ENCODE assay signal across 19 mouse cellular contexts in the genomic region with DNA sequence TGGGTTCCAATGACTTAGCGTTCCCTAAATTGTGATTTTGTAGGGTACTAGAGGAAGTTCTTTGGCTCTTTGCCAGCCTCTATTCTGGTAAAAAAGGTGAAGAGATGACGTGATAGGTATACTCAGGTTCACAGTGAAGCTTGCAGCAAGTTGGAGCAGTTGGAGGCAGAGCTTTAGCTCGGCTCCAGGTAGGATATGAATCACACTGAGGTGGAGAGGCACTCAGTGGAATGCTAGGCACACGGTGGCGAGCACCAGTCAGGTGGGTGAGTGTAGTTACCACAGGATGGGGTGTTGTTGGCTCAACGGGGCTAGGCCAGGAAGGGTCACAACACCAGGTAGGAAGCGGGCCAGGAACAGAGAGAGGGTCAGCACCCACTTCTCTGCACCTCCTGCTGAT. TPM values are rescaled to one million over a fixed set of nuclear protein-coding genes. Genes with fewer than 3 reads are reported as not detected.
"Had no signal": no experiment of that assay in that cellular context is flagged by ENCODE, and none has a peak within 500 bp of the region (broad histone marks: within the 10 kb centered on the region; RNA-seq: fewer than 3 reads in every experiment).

No protein-coding gene starts in this region.

- H3K36me3 ChIP-seq: liver, embryonic 12.5 days; midbrain, embryonic 10.5 days; midbrain, embryonic 12.5 days; neural tube, embryonic 13.5 days; neural tube, embryonic 15.5 days had no signal

- H3K9ac ChIP-seq: liver, embryonic 12.5 days; liver, embryonic 14.5 days; midbrain, embryonic 12.5 days; neural tube, embryonic 13.5 days; neural tube, embryonic 15.5 days had no signal

- H3K4me3 ChIP-seq: liver, embryonic 12.5 days; midbrain, embryonic 10.5 days; midbrain, embryonic 12.5 days; myocyte; neural tube, embryonic 13.5 days; neural tube, embryonic 15.5 days had no signal

- DNase-seq: lung, adult 18-20 months; lung, postnatal 36 days; midbrain, embryonic 14.5 days; retina, postnatal 1 day; right cerebral cortex, adult 18-20 months; right cerebral cortex, postnatal 25 days; right cerebral cortex, postnatal 4 days; spleen, adult 18-20 months; thymus, adult 18-20 months; thymus, postnatal 14 days; thymus, postnatal 36 days had no signal

- ATAC-seq: liver, embryonic 12.5 days; midbrain, embryonic 16.5 days had no signal

- H3K9me3 ChIP-seq: liver, embryonic 12.5 days; midbrain, embryonic 10.5 days; midbrain, embryonic 12.5 days; neural tube, embryonic 13.5 days; neural tube, embryonic 15.5 days had no signal

- H3K4me2 ChIP-seq: liver, embryonic 12.5 days; midbrain, embryonic 12.5 days; neural tube, embryonic 13.5 days; neural tube, embryonic 15.5 days had no signal

- H3K27ac ChIP-seq: liver, embryonic 12.5 days; liver, embryonic 14.5 days; midbrain, embryonic 10.5 days; midbrain, embryonic 12.5 days; neural tube, embryonic 13.5 days; neural tube, embryonic 15.5 days had no signal

RNA-seq across cellular contexts. Expression of a gene that starts 7.6 kb away (rescaled TPM):
- polyA plus RNA-seq: liver, embryonic 14.5 days had no signal
